Mouse (Mus musculus) frontal cortex, adult 2 months (tissue): ENCODE data around the gene Plekha5. TPM values are rescaled to one million over a fixed set of nuclear protein-coding genes. Genes with fewer than 3 reads are reported as not detected.

Experiments
- DNase-seq, 2 experiments: peaks; one replicate each; pipeline ENCODE4 v3.0.0; 2022; ENCODE audit warnings: low spot score in 1 of 2; ENCODE audit errors: extremely low spot score in 1 of 2
- polyA plus RNA-seq: library from polyadenylated mRNA; depleted of rRNA; stranded (reverse); fragments of >200 nt; gene quantifications from 2 replicates; pipeline ENCODE4 v1.2.3, GENCODE M21; 2012

Gene Plekha5
- polyA plus RNA-seq, 1 experiment: 156 TPM

GRCm38 (mm10) chr6:140454388-140454787, 30.5 kb downstream of the Plekha5 start:
- no peak for DNase-seq

GRCm38 (mm10) chr6:140455851-140456250, 32.0 kb downstream of the Plekha5 start:
- no peak for DNase-seq

GRCm38 (mm10) chr6:140456393-140457163, 32.7 kb downstream of the Plekha5 start:
- no peak for DNase-seq

GRCm38 (mm10) chr6:140460398-140460797, 36.5 kb downstream of the Plekha5 start:
- DNase-seq: no peak

GRCm38 (mm10) chr6:140464818-140465217, 41.0 kb downstream of the Plekha5 start:
- DNase-seq: peak in 1 of 2 experiments; percentile 42

- no peak for DNase-seq
Observed at GRCm38 (mm10) chr6:140465946-140466646, 42.2 kb downstream of the Plekha5 start.

GRCm38 (mm10) chr6:140466841-140467240, 43.0 kb downstream of the Plekha5 start:
- DNase-seq: peak; percentile 54 to 55

- no peak for DNase-seq
Observed at GRCm38 (mm10) chr6:140467851-140468250, 44.0 kb downstream of the Plekha5 start.

- no peak for DNase-seq
Observed at GRCm38 (mm10) chr6:140469791-140470190, 45.9 kb downstream of the Plekha5 start.

GRCm38 (mm10) chr6:140471751-140472150, 47.9 kb downstream of the Plekha5 start:
- DNase-seq: no peak

- peak; percentile 66 to 86 for DNase-seq
Observed at GRCm38 (mm10) chr6:140472345-140472744, 48.5 kb downstream of the Plekha5 start.

- no peak for DNase-seq
Observed at GRCm38 (mm10) chr6:140475393-140476087, 51.7 kb downstream of the Plekha5 start.

GRCm38 (mm10) chr6:140476981-140477380, 53.1 kb downstream of the Plekha5 start:
- no peak for DNase-seq

- no peak for DNase-seq
Observed at GRCm38 (mm10) chr6:140478031-140478430, 54.2 kb downstream of the Plekha5 start.

- peak; percentile 83 to 88 for DNase-seq
Observed at GRCm38 (mm10) chr6:140478943-140479342, 55.1 kb downstream of the Plekha5 start.

- no peak for DNase-seq
Observed at GRCm38 (mm10) chr6:140480425-140481081, 56.7 kb downstream of the Plekha5 start.

- peak in 1 of 2 experiments; percentile 68 for DNase-seq
Observed at GRCm38 (mm10) chr6:140481701-140482460, 58.0 kb downstream of the Plekha5 start.

- no peak for DNase-seq
Observed at GRCm38 (mm10) chr6:140484170-140484569, 60.3 kb downstream of the Plekha5 start.

GRCm38 (mm10) chr6:140485636-140486035, 61.8 kb downstream of the Plekha5 start:
- no peak for DNase-seq

- no peak for DNase-seq
Observed at GRCm38 (mm10) chr6:140486685-140487084, 62.8 kb downstream of the Plekha5 start.
